Mouse (Mus musculus): ENCODE measurements at regions not wholly inside any gene's neighbourhood (a gene's known extent, or its start where the extent isn't known, plus 50 kb on each side); places are given as distances from the start of the nearest gene placed in this dataset.
A peak's percentile ranks its signal among the peaks of the same experiment; 100 is the strongest.

DNA sequence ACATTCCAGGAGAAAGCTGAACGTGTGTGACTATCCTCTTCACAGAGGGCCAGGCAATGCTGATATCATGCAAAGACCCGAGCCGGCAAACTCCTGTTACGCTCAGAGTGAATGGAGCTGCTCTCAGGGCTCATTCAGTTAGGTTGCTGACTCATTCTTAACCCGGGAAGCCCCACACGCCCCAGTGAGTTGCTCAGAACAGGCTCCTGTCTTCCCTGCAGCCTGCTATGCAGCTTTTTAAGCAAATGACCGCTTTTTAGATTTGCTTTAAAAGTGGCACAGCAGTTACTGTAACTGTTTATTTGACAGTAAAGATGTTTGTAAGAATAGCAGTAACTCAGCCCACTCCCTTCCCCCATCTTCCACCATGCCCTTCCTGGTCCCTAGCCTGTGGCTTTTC lies 162.9 kb upstream of the Spdye4c start:
- DNase-seq (ENCODE audit: low spot score) (peak; percentile 37), ATAC-seq (ENCODE audit: insufficient read depth, low read depth) (no peak; the same call in 1 of the 2 replicates)
- Histone ChIP-seq H3K27ac (ENCODE audit: low read depth) (peak overlapping the region; percentile 80), H3K9me3 (replicated peaks; ENCODE audit: control insufficient read depth, low read length) (no peaks in the 10 kb centered on the region), H3K4me1 (ENCODE audit: control insufficient read depth, insufficient read depth) (peaks cover 16% of the 10 kb centered on the region), H3K4me2 (ENCODE audit: low read depth, low read length) (peak overlapping the region; percentile 55), H3K36me3 (replicated peaks; ENCODE audit: control insufficient read depth, insufficient read depth, low read length) (no peaks in the 10 kb centered on the region), H3K9ac (replicated peaks; ENCODE audit: low read depth, low read length) (peak overlapping the region; percentile 50; the same call in 1 of the 2 replicates), H3K27me3 (ENCODE audit: control insufficient read depth, insufficient read depth, low read length) (no peaks in the 10 kb centered on the region), H3K4me3 (ENCODE audit: low read depth, low read length) (peak overlapping the region; percentile 42)
- TF ChIP-seq EP300 (IDR thresholded peaks at IDR 0.05; ENCODE audit: low read depth), result no peak
- TF ChIP-seq CTCF (IDR thresholded peaks at IDR 0.05; ENCODE audit: low read depth), result no peak
- 19% methylated on average over 7 of the region's 7 CpGs for WGBS

DNA sequence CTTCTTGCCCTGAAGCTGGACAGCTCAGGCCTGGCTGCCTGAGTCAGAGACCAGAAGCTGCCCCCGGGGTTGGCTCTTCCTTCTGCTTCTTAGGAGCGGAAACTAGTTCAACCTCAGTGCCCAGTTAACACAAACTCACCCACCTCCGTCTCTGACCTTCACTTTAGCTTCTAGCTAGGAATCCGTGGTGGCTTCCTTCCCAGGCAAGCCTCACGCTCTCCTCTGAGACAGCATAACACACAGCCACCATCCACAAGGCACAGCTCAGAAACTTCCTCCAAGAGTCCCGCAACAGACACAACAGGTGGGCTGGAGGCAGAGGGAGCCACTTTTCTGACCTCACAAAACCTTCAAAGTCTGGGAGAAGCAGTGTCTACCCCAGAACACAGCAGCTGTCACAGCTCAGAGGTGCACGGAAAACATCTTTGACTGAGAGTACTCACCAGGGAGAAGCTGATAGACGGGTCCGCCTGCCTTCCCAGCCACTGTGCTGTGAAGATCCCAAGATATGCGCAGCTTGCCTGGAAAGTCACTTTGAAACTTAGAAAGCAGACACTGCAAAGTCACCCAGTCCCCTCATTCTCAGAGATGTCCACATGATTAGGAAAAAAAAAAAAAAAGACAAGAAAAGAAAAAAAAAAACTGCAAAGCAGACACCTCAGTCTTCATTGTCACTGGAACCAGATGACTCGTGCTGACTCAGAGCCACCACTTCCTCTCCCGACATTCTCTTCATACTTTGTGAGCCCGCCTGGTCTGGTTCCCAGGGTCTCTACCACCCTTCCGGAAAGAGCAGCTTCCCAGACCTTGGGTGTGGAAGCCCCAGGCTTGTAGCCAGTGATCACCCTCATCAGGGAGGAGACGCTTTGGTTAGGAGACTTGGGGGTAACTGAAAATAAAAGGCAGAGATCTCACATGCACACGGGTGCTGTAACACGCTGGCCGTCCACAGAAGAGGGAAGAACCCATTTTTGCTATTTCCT lies 162.1 kb upstream of the Spdye4c start:
- peak; percentile 80 for DNase-seq (ENCODE audit: low spot score)
- H3K27ac ChIP-seq (ENCODE audit: low read depth), result peak overlapping the region; percentile 80
- WGBS, result 15% methylated on average over 18 of the region's 18 CpGs
- no peaks in the 10 kb centered on the region for H3K36me3 ChIP-seq (replicated peaks; ENCODE audit: control insufficient read depth, insufficient read depth, low read length)
- H3K9ac ChIP-seq (replicated peaks; ENCODE audit: low read depth, low read length), result peak overlapping the region; percentile 50
- peak overlapping the region; percentile 42 for H3K4me3 ChIP-seq (ENCODE audit: low read depth, low read length)
- TF ChIP-seq CTCF (IDR thresholded peaks at IDR 0.05; ENCODE audit: low read depth) (0 out of 2 replicates have a peak, but pooled peaks have one; percentile 4), EP300 (IDR thresholded peaks at IDR 0.05; ENCODE audit: low read depth) (no peak)
- peak; percentile 73 for ATAC-seq (ENCODE audit: insufficient read depth, low read depth)
- H3K9me3 ChIP-seq (replicated peaks; ENCODE audit: control insufficient read depth, low read length), result no peaks in the 10 kb centered on the region
- H3K4me1 ChIP-seq (ENCODE audit: control insufficient read depth, insufficient read depth), result peaks cover 16% of the 10 kb centered on the region
- no peaks in the 10 kb centered on the region for H3K27me3 ChIP-seq (ENCODE audit: control insufficient read depth, insufficient read depth, low read length)
- H3K4me2 ChIP-seq (ENCODE audit: low read depth, low read length), result peak overlapping the region; percentile 55

GRCm38 (mm10) chr2:128429786-128430185 lies 161.2 kb upstream of the Spdye4c start:
- Histone ChIP-seq H3K4me3 (ENCODE audit: low read depth, low read length) (peak overlapping the region; percentile 42), H3K4me1 (ENCODE audit: control insufficient read depth, insufficient read depth) (peaks cover 16% of the 10 kb centered on the region), H3K27me3 (ENCODE audit: control insufficient read depth, insufficient read depth, low read length) (no peaks in the 10 kb centered on the region), H3K27ac (ENCODE audit: low read depth) (peak overlapping the region; percentile 80), H3K4me2 (ENCODE audit: low read depth, low read length) (peak overlapping the region; percentile 55), H3K9ac (replicated peaks; ENCODE audit: low read depth, low read length) (no peak overlapping the region; the same call in 1 of the 2 replicates), H3K36me3 (replicated peaks; ENCODE audit: control insufficient read depth, insufficient read depth, low read length) (no peaks in the 10 kb centered on the region), H3K9me3 (replicated peaks; ENCODE audit: control insufficient read depth, low read length) (no peaks in the 10 kb centered on the region)
- ATAC-seq (ENCODE audit: insufficient read depth, low read depth) (no peak), DNase-seq (ENCODE audit: low spot score) (no peak)
- WGBS, result 49% methylated on average over 7 of the region's 7 CpGs
- TF ChIP-seq EP300 (IDR thresholded peaks at IDR 0.05; ENCODE audit: low read depth) (no peak), CTCF (IDR thresholded peaks at IDR 0.05; ENCODE audit: low read depth) (no peak)

DNA sequence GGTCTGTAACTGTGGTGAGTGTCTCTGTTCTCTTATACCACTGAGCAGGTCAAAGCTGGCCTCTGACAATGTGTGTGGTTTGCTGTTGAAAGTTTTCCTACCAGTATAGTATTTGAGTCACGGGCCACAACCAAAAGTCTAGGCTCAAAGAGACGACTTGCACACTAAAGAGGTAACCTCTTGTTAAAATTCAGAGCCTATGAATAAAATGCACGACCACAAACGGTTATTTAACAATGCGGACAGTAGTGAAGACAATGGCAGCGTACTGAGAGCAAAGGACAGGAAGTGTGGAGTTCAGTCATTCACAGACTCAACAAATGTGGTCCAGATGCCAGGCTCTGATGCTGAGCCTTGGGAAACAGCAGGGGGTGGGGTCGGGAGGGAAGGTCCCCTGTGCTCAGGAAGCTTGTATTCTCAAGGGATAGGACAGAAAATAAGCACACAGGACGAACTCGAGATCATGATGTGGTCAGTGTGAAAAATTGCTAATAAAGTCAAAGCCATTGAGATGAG lies 160.2 kb upstream of the Spdye4c start:
- Histone ChIP-seq H3K4me1 (ENCODE audit: control insufficient read depth, insufficient read depth) (peaks cover 16% of the 10 kb centered on the region; the same call in 1 of the 2 replicates), H3K4me2 (ENCODE audit: low read depth, low read length) (no peak overlapping the region), H3K9ac (replicated peaks; ENCODE audit: low read depth, low read length) (no peak overlapping the region), H3K4me3 (ENCODE audit: low read depth, low read length) (no peak overlapping the region), H3K9me3 (replicated peaks; ENCODE audit: control insufficient read depth, low read length) (no peaks in the 10 kb centered on the region), H3K36me3 (replicated peaks; ENCODE audit: control insufficient read depth, insufficient read depth, low read length) (no peaks in the 10 kb centered on the region), H3K27ac (ENCODE audit: low read depth) (peak overlapping the region; percentile 80), H3K27me3 (ENCODE audit: control insufficient read depth, insufficient read depth, low read length) (no peaks in the 10 kb centered on the region)
- DNase-seq (ENCODE audit: low spot score) (no peak), ATAC-seq (ENCODE audit: insufficient read depth, low read depth) (no peak)
- 54% methylated on average over 9 of the region's 9 CpGs for WGBS
- TF ChIP-seq EP300 (IDR thresholded peaks at IDR 0.05; ENCODE audit: low read depth) (no peak), CTCF (IDR thresholded peaks at IDR 0.05; ENCODE audit: low read depth) (no peak)

DNA sequence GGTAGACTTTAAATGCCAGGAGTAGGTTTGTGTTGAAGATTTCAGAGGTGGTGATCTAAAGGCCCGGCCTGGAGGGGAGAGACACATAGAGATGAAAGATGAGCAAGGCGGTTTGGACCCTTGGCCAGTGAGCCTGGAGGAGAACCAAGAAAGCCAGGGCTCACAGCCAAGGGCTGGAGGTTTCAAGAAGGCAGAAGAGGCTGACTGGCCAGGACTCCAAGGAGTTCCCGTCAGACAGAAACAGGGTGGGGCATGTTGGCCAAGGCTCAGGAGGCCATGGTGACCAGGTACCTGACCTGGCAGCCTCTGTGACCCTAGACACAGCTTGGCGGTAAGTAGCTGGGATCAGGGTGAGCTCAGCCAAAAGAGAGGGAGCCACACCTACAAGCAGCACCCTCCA lies 159.3 kb upstream of the Spdye4c start:
- ATAC-seq (ENCODE audit: insufficient read depth, low read depth) (no peak), DNase-seq (ENCODE audit: low spot score) (no peak)
- Histone ChIP-seq H3K36me3 (replicated peaks; ENCODE audit: control insufficient read depth, insufficient read depth, low read length) (no peaks in the 10 kb centered on the region), H3K4me2 (ENCODE audit: low read depth, low read length) (no peak overlapping the region), H3K9ac (replicated peaks; ENCODE audit: low read depth, low read length) (no peak overlapping the region), H3K9me3 (replicated peaks; ENCODE audit: control insufficient read depth, low read length) (no peaks in the 10 kb centered on the region), H3K4me1 (ENCODE audit: control insufficient read depth, insufficient read depth) (peaks cover 12% of the 10 kb centered on the region; the same call in 1 of the 2 replicates), H3K27ac (ENCODE audit: low read depth) (0 out of 2 replicates have a peak overlapping the region, but pooled peaks have one; percentile 80), H3K4me3 (ENCODE audit: low read depth, low read length) (no peak overlapping the region), H3K27me3 (ENCODE audit: control insufficient read depth, insufficient read depth, low read length) (no peaks in the 10 kb centered on the region)
- TF ChIP-seq EP300 (IDR thresholded peaks at IDR 0.05; ENCODE audit: low read depth), result no peak
- no peak for TF ChIP-seq CTCF (IDR thresholded peaks at IDR 0.05; ENCODE audit: low read depth)
- 81% methylated on average over 4 of the region's 4 CpGs for WGBS
